8 mouse cellular contexts compared by ENCODE assay signal in genomic region chr8:95254564-95255434, GRCm38 (mm10). TPM values are rescaled to one million over a fixed set of nuclear protein-coding genes. Genes with fewer than 3 reads are reported as not detected.
A peak's percentile ranks its signal among the peaks of the same experiment; 100 is the strongest.
DNase-seq lines count a peak whose midpoint lies in the region; ATAC-seq and TF ChIP-seq lines count a peak whose summit lies in the region.

No protein-coding gene starts in this region.

- H3K4me1 ChIP-seq in forebrain, embryonic 15.5 days = 0 out of 2 replicates have a peak, but pooled peaks cover 3% of the 10 kb centered on the region
- H3K4me1 ChIP-seq in lung, adult 2 months (ENCODE audit: control insufficient read depth, insufficient read depth, low read length) = no peaks in the 10 kb centered on the region
- no peaks in the 10 kb centered on the region; the same call in 1 of the 2 replicates for H3K4me1 ChIP-seq in olfactory bulb, adult 2 months (ENCODE audit: control insufficient read depth, insufficient read depth, low read length)
- H3K4me1 ChIP-seq in thymus, adult 2 months (replicated peaks; ENCODE audit: control insufficient read depth, insufficient read depth, low read length) = peaks cover 3% of the 10 kb centered on the region

- peak; percentile 76 for TF ChIP-seq CTCF in lung, adult 2 months (IDR thresholded peaks at IDR 0.05; ENCODE audit: insufficient read depth, low read length)
- TF ChIP-seq CTCF in olfactory bulb, adult 2 months (IDR thresholded peaks at IDR 0.05; ENCODE audit: insufficient read depth, low read depth, low read length) = peak; percentile 51
- peak; percentile 88; the same call in 1 of the 2 replicates for TF ChIP-seq CTCF in thymus, adult 2 months (IDR thresholded peaks at IDR 0.05; ENCODE audit: borderline replicate concordance, control insufficient read depth, extremely low read depth, insufficient read depth, low read length, poor library complexity)

- 22% methylated on average over 16 of the region's 16 CpGs for WGBS in forebrain, embryonic 15.5 days
- WGBS in lung, adult 2 months = 23% methylated on average over 16 of the region's 16 CpGs
- WGBS in olfactory bulb, adult 2 months = 22% methylated on average over 16 of the region's 16 CpGs
- 26% methylated on average over 16 of the region's 16 CpGs for WGBS in thymus, adult 2 months

- intact Hi-C loops in heart, postnatal 25 days (cut with DNase I) = loop anchor here (1.0 to 5.0 kb wide), 3 partner anchors 48 to 183 kb away; partner anchors contain the start of gene Zfp319

- peak overlapping the region; percentile 48; the same call in 1 of the 2 replicates for H3K27ac ChIP-seq in forebrain, embryonic 15.5 days (replicated peaks)
- no peak overlapping the region for H3K27ac ChIP-seq in olfactory bulb, adult 2 months (ENCODE audit: insufficient read depth, low read depth, low read length)
- no peak overlapping the region for H3K27ac ChIP-seq in thymus, adult 2 months (ENCODE audit: control insufficient read depth, insufficient read depth, low read length)

- peak; percentile 97 for ATAC-seq in forebrain, embryonic 15.5 days (replicated peaks)

- DNase-seq in ES-CJ7 (ENCODE audit: low read depth, low spot score) = peak; percentile 99
- DNase-seq in cerebellum, adult 11 months = peak; percentile 91
- peak; percentile 88 for DNase-seq in heart, postnatal 25 days (ENCODE audit: low spot score)
- DNase-seq in layer of hippocampus, adult 18-20 months (ENCODE audit: low spot score in 2 of 2) = peak; percentile 91 to 99
- peak; percentile 98 for DNase-seq in lung, adult 2 months
- peak; percentile 98 for DNase-seq in thymus, adult 2 months

- no peaks in the 10 kb centered on the region for H3K9me3 ChIP-seq in forebrain, embryonic 15.5 days

- no peak for TF ChIP-seq POLR2A in lung, adult 2 months (IDR thresholded peaks at IDR 0.05; ENCODE audit: borderline replicate concordance, extremely low read depth, low read depth, low read length)
- TF ChIP-seq POLR2A in olfactory bulb, adult 2 months (IDR thresholded peaks at IDR 0.05; ENCODE audit: insufficient read depth, low read depth, low read length) = no peak
- no peak for TF ChIP-seq POLR2A in thymus, adult 2 months (IDR thresholded peaks at IDR 0.05; ENCODE audit: control insufficient read depth, extremely low read depth, insufficient read depth, low read length, poor library complexity)

- peak overlapping the region; percentile 35 for H3K4me3 ChIP-seq in forebrain, embryonic 15.5 days
- peak overlapping the region; percentile 40 for H3K4me3 ChIP-seq in lung, adult 2 months (replicated peaks; ENCODE audit: extremely low read depth, low read depth, low read length)
- H3K4me3 ChIP-seq in olfactory bulb, adult 2 months (ENCODE audit: insufficient read depth, low read depth, low read length) = peak overlapping the region; percentile 54
- H3K4me3 ChIP-seq in thymus, adult 2 months (ENCODE audit: control insufficient read depth, insufficient read depth, low read length) = peak overlapping the region; percentile 31

- H3K27me3 ChIP-seq in forebrain, embryonic 15.5 days = no peaks in the 10 kb centered on the region
- H3K27me3 ChIP-seq in thymus, adult 2 months (ENCODE audit: control insufficient read depth, insufficient read depth, low read length) = no peaks in the 10 kb centered on the region

- peak overlapping the region; percentile 49 for H3K4me2 ChIP-seq in forebrain, embryonic 15.5 days (replicated peaks)

- H3K36me3 ChIP-seq in forebrain, embryonic 15.5 days = no peaks in the 10 kb centered on the region
- H3K36me3 ChIP-seq in thymus, adult 2 months (ENCODE audit: control insufficient read depth, insufficient read depth, low read length) = no peaks in the 10 kb centered on the region

- peak overlapping the region; percentile 46 for H3K9ac ChIP-seq in forebrain, embryonic 15.5 days (replicated peaks)

RNA-seq across cellular contexts. Expression of gene Cngb1, which starts 51.6 kb away (rescaled TPM):
- polyA plus RNA-seq in forebrain, embryonic 15.5 days (2015; fragmentation: Nextera tagmentation; extraction: Ambion mirVana) = 0.18 and 0.31 TPM in 2 replicates
- under 1 TPM; 0.75 to 0.86 TPM for total RNA-seq in heart, postnatal 25 days (2021)
- total RNA-seq in layer of hippocampus, adult 18-20 months (2021) = under 1 TPM; 0.76 to 0.79 TPM
- 1.9 and 2.4 TPM in 2 replicates for polyA plus RNA-seq in lung, adult 2 months (2012; rRNA removed)
- not detected in 2 replicates for polyA plus RNA-seq in olfactory bulb, adult 2 months (2012; ENCODE audit: insufficient read depth, insufficient read length, low replicate concordance, missing spikeins)
- polyA plus RNA-seq in thymus, adult 2 months (2012; rRNA removed) = 0.68 and 0.94 TPM in 2 replicates

RNA-seq across cellular contexts. Expression of gene Kifc3, which starts 52.2 kb away (rescaled TPM):
- 16.0 and 20.7 TPM in 2 replicates for polyA plus RNA-seq in forebrain, embryonic 15.5 days (2015; fragmentation: Nextera tagmentation; extraction: Ambion mirVana)
- 10 to 100 TPM; 67.1 to 72.4 TPM for total RNA-seq in heart, postnatal 25 days (2021)
- total RNA-seq in layer of hippocampus, adult 18-20 months (2021) = 10 to 100 TPM; 57.0 to 57.2 TPM
- polyA plus RNA-seq in lung, adult 2 months (2012; rRNA removed) = 93.2 and 95.3 TPM in 2 replicates
- not detected in 2 replicates for polyA plus RNA-seq in olfactory bulb, adult 2 months (2012; ENCODE audit: insufficient read depth, insufficient read length, low replicate concordance, missing spikeins)
- polyA plus RNA-seq in thymus, adult 2 months (2012; rRNA removed) = 13.7 and 19.1 TPM in 2 replicates

RNA-seq across cellular contexts. Expression of gene Tepp, which starts 55.6 kb away (rescaled TPM):
- 1.3 and 1.4 TPM in 2 replicates for polyA plus RNA-seq in forebrain, embryonic 15.5 days (2015; fragmentation: Nextera tagmentation; extraction: Ambion mirVana)
- not detected for total RNA-seq in heart, postnatal 25 days (2021)
- total RNA-seq in layer of hippocampus, adult 18-20 months (2021) = under 1 TPM in 1 of 2 experiments, not detected in 1; 0.57 TPM
- polyA plus RNA-seq in lung, adult 2 months (2012; rRNA removed) = 2.4 and 4.2 TPM in 2 replicates
- not detected in 2 replicates for polyA plus RNA-seq in olfactory bulb, adult 2 months (2012; ENCODE audit: insufficient read depth, insufficient read length, low replicate concordance, missing spikeins)
- polyA plus RNA-seq in thymus, adult 2 months (2012; rRNA removed) = 0.97 and 2.1 TPM in 2 replicates

Comparison
In these comparisons a context has a peak if more than half of its experiments do, and no peak if none do; other contexts are left out.
1. RNA of gene Kifc3, which starts 52.2 kb away (polyA plus RNA-seq): 93.2 to 95.3 TPM in lung, adult 2 months, 16.0 to 20.7 TPM in forebrain, embryonic 15.5 days and 13.7 to 19.1 TPM in thymus, adult 2 months; not detected in olfactory bulb, adult 2 months; every median in the first group is over 10 times any median in the second.
2. Peak in every context shown above with its lines, with median percentiles within 50 percentile points of each other: DNase-seq, H3K4me3 ChIP-seq and CTCF ChIP-seq.